Mouse (Mus musculus): ENCODE measurements around the gene Gsg1. TPM values are rescaled to one million over a fixed set of nuclear protein-coding genes. Genes with fewer than 3 reads are reported as not detected.
A peak's percentile ranks its signal among the peaks of the same experiment; 100 is the strongest.

Gsg1 gene
- total and polyA plus RNA-seq, 2 experiments from 2014 or later = 1.1 TPM; not detected in 1

GRCm38 (mm10) chr6:135197921-135198532, 56.1 kb downstream of the Gsg1 start, which contains the start of the genes Fam234b and Hebp1:
Gene Fam234b (plus strand): TSS chr6:135197977.
Gene Hebp1 (minus strand): TSS chr6:135198022.
- no peaks in the 10 kb centered on the region; the same call in 1 of the 2 replicates for H3K4me1 ChIP-seq (ENCODE audit: control insufficient read depth, insufficient read depth)
- H3K27ac ChIP-seq (ENCODE audit: low read depth) = no peak within 1 kb of the TSS
- TF ChIP-seq CTCF (IDR thresholded peaks at IDR 0.05; ENCODE audit: low read depth) (no peak), EP300 (IDR thresholded peaks at IDR 0.05; ENCODE audit: low read depth) (no peak)
- under 1% methylated on average over 51 of the region's 52 CpGs for WGBS
- H3K27me3 ChIP-seq (ENCODE audit: control insufficient read depth, insufficient read depth, low read length) = no peaks in the 10 kb centered on the region
- H3K4me3 ChIP-seq (ENCODE audit: low read depth, low read length) = peak within 1 kb of the TSS; percentile 71
- peak; percentile 42 for DNase-seq (ENCODE audit: low spot score)
- no peaks in the 10 kb centered on the region for H3K36me3 ChIP-seq (replicated peaks; ENCODE audit: control insufficient read depth, insufficient read depth, low read length)
- no peaks in the 10 kb centered on the region for H3K9me3 ChIP-seq (replicated peaks; ENCODE audit: control insufficient read depth, low read length)
- H3K4me2 ChIP-seq (ENCODE audit: low read depth, low read length) = peak within 1 kb of the TSS; percentile 71
- ATAC-seq (ENCODE audit: insufficient read depth, low read depth) = peak; percentile 80
- H3K9ac ChIP-seq (replicated peaks; ENCODE audit: low read depth, low read length) = peak within 1 kb of the TSS; percentile 50

DNA sequence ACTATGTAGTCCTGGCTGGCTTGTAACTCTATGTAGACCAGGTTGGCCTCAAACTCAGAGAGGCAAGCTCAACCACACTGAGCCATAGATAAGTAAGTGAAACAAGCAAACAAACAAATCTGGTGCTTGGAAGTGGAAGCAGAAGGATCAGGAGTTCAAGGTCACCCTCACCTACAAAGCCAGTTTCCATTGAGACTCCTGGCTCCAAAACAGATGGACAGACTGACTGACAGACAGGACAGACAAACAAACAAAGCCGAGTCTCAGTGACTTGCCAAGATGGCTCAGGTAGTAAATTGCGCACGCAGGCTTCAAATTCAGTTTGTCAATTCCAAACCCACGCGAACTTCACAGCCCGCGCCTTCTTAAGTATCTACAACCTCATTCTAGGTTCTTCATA, 56.7 kb downstream of the Gsg1 start:
- no peaks in the 10 kb centered on the region; the same call in 1 of the 2 replicates for H3K4me1 ChIP-seq (ENCODE audit: control insufficient read depth, insufficient read depth)
- ATAC-seq (ENCODE audit: insufficient read depth, low read depth) (no peak), DNase-seq (ENCODE audit: low spot score) (no peak)
- 15% methylated on average over 7 of the region's 7 CpGs for WGBS
- H3K4me2 ChIP-seq (ENCODE audit: low read depth, low read length) = peak overlapping the region; percentile 71
- no peak for TF ChIP-seq CTCF (IDR thresholded peaks at IDR 0.05; ENCODE audit: low read depth)
- no peak for TF ChIP-seq EP300 (IDR thresholded peaks at IDR 0.05; ENCODE audit: low read depth)
- peak overlapping the region; percentile 71 for H3K4me3 ChIP-seq (ENCODE audit: low read depth, low read length)
- no peaks in the 10 kb centered on the region for H3K27me3 ChIP-seq (ENCODE audit: control insufficient read depth, insufficient read depth, low read length)
- no peak overlapping the region for H3K27ac ChIP-seq (ENCODE audit: low read depth)
- no peaks in the 10 kb centered on the region for H3K9me3 ChIP-seq (replicated peaks; ENCODE audit: control insufficient read depth, low read length)
- H3K36me3 ChIP-seq (replicated peaks; ENCODE audit: control insufficient read depth, insufficient read depth, low read length) = no peaks in the 10 kb centered on the region
- peak overlapping the region; percentile 50; the same call in 1 of the 2 replicates for H3K9ac ChIP-seq (replicated peaks; ENCODE audit: low read depth, low read length)

DNA sequence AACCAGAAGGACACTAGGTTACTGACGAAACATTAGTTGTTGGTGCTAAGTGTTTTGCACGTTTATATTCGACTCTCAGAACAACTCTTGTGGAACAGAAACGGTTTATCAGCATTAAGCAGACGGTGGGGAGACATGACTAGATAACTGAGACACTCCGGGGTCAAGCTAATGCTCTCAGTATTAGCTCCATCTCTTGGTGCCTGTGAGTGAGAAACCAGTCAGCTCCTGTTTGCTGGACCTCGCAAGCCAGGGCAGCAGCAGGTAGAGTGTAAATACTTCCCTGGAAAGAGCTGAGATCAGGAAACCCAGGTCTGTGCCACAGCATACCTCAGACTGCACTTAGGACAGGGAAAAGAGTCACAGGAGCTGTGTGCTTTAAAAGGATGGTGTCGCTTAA, 57.4 kb downstream of the Gsg1 start:
- Histone ChIP-seq H3K9me3 (replicated peaks; ENCODE audit: control insufficient read depth, low read length) (no peaks in the 10 kb centered on the region), H3K4me2 (ENCODE audit: low read depth, low read length) (no peak overlapping the region), H3K9ac (replicated peaks; ENCODE audit: low read depth, low read length) (no peak overlapping the region), H3K27me3 (ENCODE audit: control insufficient read depth, insufficient read depth, low read length) (no peaks in the 10 kb centered on the region), H3K36me3 (replicated peaks; ENCODE audit: control insufficient read depth, insufficient read depth, low read length) (no peaks in the 10 kb centered on the region), H3K4me1 (ENCODE audit: control insufficient read depth, insufficient read depth) (no peaks in the 10 kb centered on the region; the same call in 1 of the 2 replicates), H3K4me3 (ENCODE audit: low read depth, low read length) (no peak overlapping the region), H3K27ac (ENCODE audit: low read depth) (no peak overlapping the region)
- ATAC-seq (ENCODE audit: insufficient read depth, low read depth) = no peak
- 58% methylated on average over 8 of the region's 8 CpGs for whole genome bisulfite sequencing
- no peak for TF ChIP-seq EP300 (IDR thresholded peaks at IDR 0.05; ENCODE audit: low read depth)
- TF ChIP-seq CTCF (IDR thresholded peaks at IDR 0.05; ENCODE audit: low read depth) = no peak
- no peak for DNase-seq (ENCODE audit: low spot score)

GRCm38 (mm10) chr6:135194907-135195306, 59.2 kb downstream of the Gsg1 start:
- WGBS = 75% methylated on average over 4 of the region's 4 CpGs
- Histone ChIP-seq H3K4me1 (ENCODE audit: control insufficient read depth, insufficient read depth) (no peaks in the 10 kb centered on the region; the same call in 1 of the 2 replicates), H3K9ac (replicated peaks; ENCODE audit: low read depth, low read length) (no peak overlapping the region), H3K36me3 (replicated peaks; ENCODE audit: control insufficient read depth, insufficient read depth, low read length) (no peaks in the 10 kb centered on the region), H3K4me3 (ENCODE audit: low read depth, low read length) (no peak overlapping the region), H3K27ac (ENCODE audit: low read depth) (no peak overlapping the region), H3K27me3 (ENCODE audit: control insufficient read depth, insufficient read depth, low read length) (no peaks in the 10 kb centered on the region), H3K4me2 (ENCODE audit: low read depth, low read length) (no peak overlapping the region), H3K9me3 (replicated peaks; ENCODE audit: control insufficient read depth, low read length) (no peaks in the 10 kb centered on the region)
- no peak for ATAC-seq (ENCODE audit: insufficient read depth, low read depth)
- DNase-seq (ENCODE audit: low spot score) = no peak
- TF ChIP-seq EP300 (IDR thresholded peaks at IDR 0.05; ENCODE audit: low read depth) = no peak
- TF ChIP-seq CTCF (IDR thresholded peaks at IDR 0.05; ENCODE audit: low read depth) = no peak

- H3K27me3 ChIP-seq (ENCODE audit: control insufficient read depth, insufficient read depth, low read length) = no peaks in the 10 kb centered on the region
- H3K36me3 ChIP-seq (replicated peaks; ENCODE audit: control insufficient read depth, insufficient read depth, low read length) = no peaks in the 10 kb centered on the region
- no peak for ATAC-seq (ENCODE audit: insufficient read depth, low read depth)
- 53% methylated on average over 4 of the region's 4 CpGs for WGBS
- no peaks in the 10 kb centered on the region for H3K9me3 ChIP-seq (replicated peaks; ENCODE audit: control insufficient read depth, low read length)
- no peak overlapping the region for H3K27ac ChIP-seq (ENCODE audit: low read depth)
- H3K4me3 ChIP-seq (ENCODE audit: low read depth, low read length) = no peak overlapping the region
- H3K4me2 ChIP-seq (ENCODE audit: low read depth, low read length) = no peak overlapping the region
- no peak for DNase-seq (ENCODE audit: low spot score)
- TF ChIP-seq CTCF (IDR thresholded peaks at IDR 0.05; ENCODE audit: low read depth) = no peak
- no peak for TF ChIP-seq EP300 (IDR thresholded peaks at IDR 0.05; ENCODE audit: low read depth)
- H3K4me1 ChIP-seq (ENCODE audit: control insufficient read depth, insufficient read depth) = no peaks in the 10 kb centered on the region; the same call in 1 of the 2 replicates
- no peak overlapping the region for H3K9ac ChIP-seq (replicated peaks; ENCODE audit: low read depth, low read length)
Observed at GRCm38 (mm10) chr6:135193733-135194132, 60.4 kb downstream of the Gsg1 start.

Measured in heart, postnatal 0 days (tissue).